Mouse (Mus musculus): Measurements from ENCODE around the gene Lsm12. TPM values are rescaled to one million over a fixed set of nuclear protein-coding genes. Genes with fewer than 3 reads are reported as not detected.
A peak's percentile ranks its signal among the peaks of the same experiment; 100 is the strongest.

Gene Lsm12
- total RNA-seq, 2 experiments from 2014 or later, result 46.6 to 51.5 TPM

DNA sequence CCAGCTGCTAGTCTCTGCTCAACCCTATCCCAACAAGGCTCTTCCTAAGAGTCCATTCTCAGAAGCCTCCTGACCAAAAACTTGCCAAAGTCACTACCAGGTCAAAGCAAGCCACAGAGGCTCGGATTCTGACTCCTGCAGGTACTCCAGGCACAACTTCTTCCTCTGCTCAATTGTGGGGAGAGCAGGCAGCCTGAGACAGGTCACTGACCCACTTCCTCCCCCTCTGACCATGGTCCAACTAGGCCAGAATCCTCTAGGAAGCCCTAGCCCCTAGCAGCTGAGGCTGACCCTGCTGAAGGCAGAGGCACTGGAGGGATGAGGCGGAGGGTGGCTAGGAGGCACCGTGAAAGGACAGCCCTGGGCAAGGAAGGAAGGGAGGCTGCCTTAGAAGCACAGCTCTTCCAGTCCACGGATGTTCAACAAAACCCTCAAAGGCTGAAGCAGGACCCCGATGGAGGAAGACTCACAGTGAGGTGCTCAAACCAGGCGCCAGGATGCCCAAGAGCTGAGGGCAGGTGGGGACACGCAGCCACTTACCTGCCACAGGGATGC, 32.9 kb upstream of the Lsm12 start:
- intact Hi-C loops (cut with DNase I), result loop anchor here (5.0 kb wide), 1 partner anchor 214 kb away; the partner anchor contains the start of gene Grn
- no peak for DNase-seq (ENCODE audit: low spot score)

- intact Hi-C loops (cut with DNase I), result loop anchor here (5.0 kb wide), 1 partner anchor 215 kb away; the partner anchor contains the start of gene Grn
- no peak for DNase-seq (ENCODE audit: low spot score)
Observed at GRCm38 (mm10) chr11:102217396-102217795, 32.3 kb upstream of the Lsm12 start.

GRCm38 (mm10) chr11:102216886-102217240, 31.8 kb upstream of the Lsm12 start:
- intact Hi-C loops (cut with DNase I), result loop anchor here (5.0 kb wide), 1 partner anchor 215 kb away; the partner anchor contains the start of gene Grn
- no peak for DNase-seq (ENCODE audit: low spot score)

- intact Hi-C loops (cut with DNase I), result loop anchor here (5.0 kb wide), 1 partner anchor 216 kb away; the partner anchor contains the start of gene Grn
Observed at GRCm38 (mm10) chr11:102216056-102216885, 31.2 kb upstream of the Lsm12 start.

DNA sequence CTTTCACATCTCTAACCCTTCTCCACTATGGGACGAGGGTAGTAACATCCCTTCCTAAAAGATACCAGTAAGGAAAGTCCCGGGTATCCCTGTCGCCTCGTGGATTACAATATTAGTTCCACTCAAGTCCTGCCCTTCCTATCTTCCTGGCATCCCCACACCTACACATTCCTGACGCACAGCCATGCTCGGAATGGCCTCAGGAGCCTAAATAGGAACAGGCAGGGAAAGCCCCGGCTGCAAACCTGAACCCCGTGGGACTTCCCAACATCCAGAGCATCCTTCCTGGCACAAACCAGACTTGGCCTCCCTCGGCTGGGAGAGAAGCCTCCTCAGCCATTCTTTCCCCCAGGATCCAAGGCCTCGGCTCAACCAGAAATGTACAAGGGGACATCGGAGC, 30.4 kb upstream of the Lsm12 start:
- no peak for DNase-seq (ENCODE audit: low spot score)
- intact Hi-C loops (cut with DNase I), result loop anchor here (5.0 kb wide), 1 partner anchor 217 kb away; the partner anchor contains the start of gene Grn

More at GRCm38 (mm10) chr11:102216056-102216885, 31.2 kb upstream of the Lsm12 start:
- DNase-seq (ENCODE audit: low spot score), result peak; percentile 50

- intact Hi-C loops (cut with DNase I), result loop anchor here (5.0 kb wide), 1 partner anchor 218 kb away; the partner anchor contains the start of gene Grn
- no peak for DNase-seq (ENCODE audit: low spot score)
Observed at GRCm38 (mm10) chr11:102214430-102215156, 29.5 kb upstream of the Lsm12 start.

DNA sequence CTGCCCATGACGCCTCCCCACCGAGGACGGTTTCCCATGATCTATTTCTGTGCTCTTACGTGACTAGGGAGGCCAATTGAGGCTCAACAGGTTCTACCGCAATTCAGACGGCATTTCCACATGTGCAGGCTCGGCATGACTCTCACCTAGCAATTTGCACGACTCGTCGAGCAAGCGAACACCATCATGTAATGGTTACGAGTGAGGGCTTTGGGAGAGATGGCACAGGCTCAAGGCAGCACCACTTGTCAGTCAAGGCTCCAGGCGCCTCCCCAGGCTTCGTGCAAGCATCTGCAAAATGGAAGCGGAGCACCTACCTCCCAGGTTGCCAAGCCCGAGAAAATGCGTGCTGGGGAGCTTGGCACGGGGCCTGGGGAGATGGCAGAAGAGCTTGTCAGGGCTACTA, 26.8 kb upstream of the Lsm12 start:
- intact Hi-C loops (cut with DNase I), result no loop called here
- no peak for DNase-seq (ENCODE audit: low spot score)

DNA sequence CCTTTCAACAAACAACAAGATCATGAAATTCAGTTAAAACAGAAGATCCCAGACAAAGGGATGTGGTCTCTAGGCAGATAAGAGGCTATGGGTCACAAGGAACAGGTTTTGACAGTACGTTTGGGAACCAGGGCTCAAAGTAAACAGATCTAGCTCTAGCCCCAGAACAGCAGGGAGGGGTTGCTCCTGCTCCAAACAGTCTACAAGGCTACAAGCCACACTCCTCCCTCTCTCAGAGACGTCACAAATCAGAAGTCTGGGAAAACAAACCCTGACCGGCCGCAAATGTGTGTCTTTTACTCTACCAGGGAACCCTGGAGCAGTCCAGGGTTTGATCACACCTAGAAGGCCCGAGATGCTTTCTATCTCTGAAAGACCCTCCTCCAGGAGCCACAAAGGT, 25.9 kb upstream of the Lsm12 start:
- no peak for DNase-seq (ENCODE audit: low spot score)
- intact Hi-C loops (cut with DNase I), result no loop called here

GRCm38 (mm10) chr11:102210185-102210584, 25.1 kb upstream of the Lsm12 start:
- intact Hi-C loops (cut with DNase I), result no loop called here
- DNase-seq (ENCODE audit: low spot score), result no peak

- intact Hi-C loops (cut with DNase I), result no loop called here
- no peak for DNase-seq (ENCODE audit: low spot score)
Observed at GRCm38 (mm10) chr11:102209742-102210141, 24.6 kb upstream of the Lsm12 start.

DNA sequence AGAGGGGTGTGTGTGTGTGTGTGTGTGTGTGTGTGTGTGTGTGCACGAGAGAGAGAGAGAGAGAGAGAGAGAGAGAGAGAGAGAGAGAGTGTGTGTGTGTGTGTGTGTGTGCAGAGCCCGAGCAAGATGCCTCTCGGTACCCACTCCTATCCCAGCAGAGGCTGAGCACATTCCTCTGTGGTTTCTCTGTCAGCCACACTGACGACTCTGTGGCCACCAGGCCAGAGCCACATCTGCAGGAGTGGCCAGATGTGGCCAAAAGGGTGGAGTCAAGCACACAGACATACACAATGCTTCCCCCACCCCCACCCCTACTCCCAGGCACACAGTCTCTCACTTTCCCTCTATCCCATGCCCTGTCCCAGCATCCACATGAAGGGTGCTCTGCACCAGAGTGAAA, 23.8 kb upstream of the Lsm12 start:
- intact Hi-C loops (cut with DNase I), result no loop called here
- DNase-seq (ENCODE audit: low spot score), result no peak

DNA sequence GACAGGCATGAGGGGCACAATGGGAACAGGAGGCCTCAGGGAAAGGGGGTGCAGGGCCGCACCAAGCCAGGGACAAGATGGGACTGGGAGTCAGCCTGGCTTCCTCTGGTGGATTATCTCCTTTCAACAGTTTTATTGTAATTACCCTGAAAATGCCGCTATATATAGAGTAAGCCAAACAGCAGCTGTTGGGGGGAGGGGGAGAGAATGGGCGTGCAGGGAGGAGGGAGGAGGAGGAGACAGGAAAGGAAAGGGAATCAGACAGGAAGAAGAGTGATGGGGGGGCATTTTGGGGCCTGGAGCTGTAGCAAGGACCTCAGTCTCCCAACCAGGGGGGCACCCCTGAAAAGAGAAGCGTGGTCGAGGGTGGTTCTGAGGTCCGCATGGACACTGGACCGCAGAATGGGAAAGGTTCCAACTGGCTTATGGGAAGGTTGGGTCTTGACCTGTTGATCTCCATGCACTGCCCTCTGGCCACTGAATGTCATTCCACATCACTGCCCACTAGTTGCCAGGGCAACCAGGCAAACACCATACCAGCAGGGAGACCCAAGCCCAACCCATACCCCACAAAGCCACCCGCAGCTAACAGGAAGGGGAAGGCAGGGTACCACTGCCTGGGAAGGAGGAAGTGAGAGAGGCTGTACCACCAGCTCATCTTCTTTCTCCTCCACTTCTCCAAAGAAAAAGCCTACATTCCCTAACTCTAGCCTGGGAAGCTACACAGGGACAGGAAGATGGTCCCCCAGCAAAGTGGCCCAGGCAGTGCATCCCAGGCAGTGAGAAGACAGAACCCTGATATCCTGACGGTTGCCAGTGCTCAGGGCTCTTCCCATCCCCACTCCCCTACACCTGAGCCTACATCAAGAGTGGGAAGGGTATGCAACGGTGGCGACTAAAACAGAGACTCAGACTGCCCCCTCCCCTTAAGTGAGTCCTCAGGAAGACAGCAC, 23.0 kb upstream of the Lsm12 start:
- intact Hi-C loops (cut with DNase I), result loop anchor here (2.0 kb wide), 1 partner anchor 15 kb away; no protein-coding TSS in a partner anchor
- no peak for DNase-seq (ENCODE audit: low spot score)

GRCm38 (mm10) chr11:102206481-102206880, 21.4 kb upstream of the Lsm12 start:
- DNase-seq (ENCODE audit: low spot score), result no peak
- intact Hi-C loops (cut with DNase I), result loop anchor here (2.0 kb wide), 1 partner anchor 14 kb away; no protein-coding TSS in a partner anchor

- DNase-seq (ENCODE audit: low spot score), result no peak
- intact Hi-C loops (cut with DNase I), result no loop called here
Observed at GRCm38 (mm10) chr11:102201408-102201821, 16.3 kb upstream of the Lsm12 start.

GRCm38 (mm10) chr11:102199856-102200255, 14.8 kb upstream of the Lsm12 start:
- DNase-seq (ENCODE audit: low spot score), result no peak
- intact Hi-C loops (cut with DNase I), result no loop called here

GRCm38 (mm10) chr11:102198245-102198644, 13.1 kb upstream of the Lsm12 start:
- intact Hi-C loops (cut with DNase I), result no loop called here
- no peak for DNase-seq (ENCODE audit: low spot score)

- intact Hi-C loops (cut with DNase I), result no loop called here
- DNase-seq (ENCODE audit: low spot score), result no peak
Observed at GRCm38 (mm10) chr11:102196018-102196797, 11.1 kb upstream of the Lsm12 start.

DNA sequence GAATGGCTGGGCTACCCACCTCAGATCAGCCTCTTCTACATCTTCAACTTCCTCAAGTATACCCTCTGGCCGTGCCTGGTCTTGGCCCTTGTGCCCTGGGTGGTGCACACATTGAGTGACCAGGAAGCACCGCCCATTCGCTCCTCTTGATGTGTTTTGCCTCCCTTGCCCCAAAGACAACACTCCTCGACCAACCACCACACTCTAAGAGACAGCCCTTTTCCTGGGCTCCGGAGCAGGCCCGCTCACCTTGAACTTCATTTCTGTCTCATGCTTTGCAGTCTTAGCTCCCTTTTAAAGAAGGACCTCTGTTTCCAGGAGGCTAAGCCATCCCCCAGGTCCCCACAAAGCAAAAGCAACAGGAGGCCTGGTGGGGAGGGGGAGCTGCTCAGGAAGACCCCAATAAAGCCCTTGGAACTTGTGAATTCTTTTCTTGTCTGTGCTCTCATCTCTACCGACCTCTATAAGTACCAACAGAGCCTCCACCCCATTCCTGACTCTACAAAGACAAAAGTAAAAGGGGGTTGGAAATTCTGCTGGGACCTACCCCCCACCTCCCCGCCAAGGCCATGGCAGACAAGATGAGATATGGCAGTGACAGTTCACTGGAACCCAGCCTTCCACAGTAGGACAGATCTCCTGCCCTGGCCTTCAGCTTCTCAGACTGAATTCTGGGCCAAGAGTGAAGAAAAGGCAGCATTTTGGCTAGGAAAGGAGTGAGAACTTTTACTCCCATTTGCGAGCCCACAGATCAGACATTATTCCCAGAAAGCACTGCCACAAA, 8.8 kb upstream of the Lsm12 start:
- intact Hi-C loops (cut with DNase I), result loop anchor here (2.0 kb wide), 1 partner anchor 13 kb away; no protein-coding TSS in a partner anchor
- no peak for DNase-seq (ENCODE audit: low spot score)

Data from heart, postnatal 25 days (tissue).